Mouse (Mus musculus): ENCODE data around the gene Sgms1. TPM values are rescaled to one million over a fixed set of nuclear protein-coding genes. Genes with fewer than 3 reads are reported as not detected.

Gene Sgms1
- polyA plus RNA-seq, 1 experiment from 2014 or later: 45.0 TPM

DNA sequence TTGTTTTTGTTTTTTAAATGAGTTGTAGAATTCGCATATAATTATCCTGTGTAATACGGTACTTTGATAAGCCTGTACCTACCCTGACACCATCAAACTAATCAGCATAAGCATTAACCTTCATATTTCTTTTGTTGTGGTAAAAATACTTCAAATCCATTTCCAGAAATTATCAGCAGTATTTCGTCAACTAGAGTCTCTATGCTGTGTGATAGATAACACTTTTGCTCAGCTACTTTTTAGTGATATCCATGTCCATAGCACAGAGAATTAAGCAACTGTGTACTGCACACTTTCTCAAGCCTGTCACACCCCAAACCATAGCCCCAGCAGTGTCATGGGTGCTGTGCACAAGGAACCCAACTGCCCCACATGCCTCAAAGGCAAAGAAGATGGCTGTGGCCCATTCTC lies 152.3 kb downstream of the Sgms1 start:
- WGBS: 69% methylated on average over 3 of the region's 3 CpGs
- peaks cover 36% of the 10 kb centered on the region for H3K4me1 ChIP-seq (replicated peaks)
- no peaks in the 10 kb centered on the region for H3K27me3 ChIP-seq (replicated peaks)
- ATAC-seq (ENCODE audit: insufficient number of reproducible peaks, low FRiP score): no peak
- no peaks in the 10 kb centered on the region for H3K36me3 ChIP-seq
- H3K4me2 ChIP-seq: no peak overlapping the region
- H3K9me3 ChIP-seq (replicated peaks): no peaks in the 10 kb centered on the region
- H3K4me3 ChIP-seq: no peak overlapping the region
- 0 out of 2 replicates have a peak overlapping the region, but pooled peaks have one; percentile 23 for H3K27ac ChIP-seq (ENCODE audit: poor library complexity, severe bottlenecking)
- no peak overlapping the region for H3K9ac ChIP-seq

DNA sequence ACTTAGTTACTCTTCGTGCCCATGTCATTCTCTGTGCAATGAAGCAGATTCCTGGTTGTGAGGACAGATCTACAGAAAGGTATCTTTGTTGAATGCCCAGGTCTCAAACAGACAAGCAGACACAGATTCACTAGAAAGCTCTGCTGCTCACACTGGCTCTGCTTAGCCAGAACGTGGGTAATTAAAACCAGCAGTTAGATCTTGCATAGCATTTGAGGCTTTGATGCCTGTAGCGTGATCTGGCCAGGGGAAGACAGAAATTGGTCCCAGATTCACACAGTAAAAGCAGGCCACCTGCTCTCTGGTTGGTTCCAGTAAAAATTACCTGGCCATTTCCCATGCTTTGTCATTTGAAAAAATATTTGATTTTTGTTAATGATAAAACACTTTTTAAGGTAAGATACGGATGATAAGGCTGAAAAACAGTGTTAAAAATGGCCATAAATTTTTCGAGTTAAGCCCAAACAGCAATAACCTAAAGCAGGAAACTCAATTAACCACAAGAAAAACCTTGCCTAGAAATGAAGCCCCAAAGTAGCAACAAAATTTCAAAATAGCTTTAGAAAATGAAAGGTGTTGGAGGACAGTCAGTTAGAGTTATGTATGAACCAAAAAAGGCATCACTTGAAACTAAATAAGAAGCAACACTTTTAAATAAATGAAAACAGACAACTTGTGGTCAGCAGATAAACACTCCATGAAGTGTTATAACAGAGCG lies 154.6 kb downstream of the Sgms1 start:
- no peaks in the 10 kb centered on the region for H3K9me3 ChIP-seq (replicated peaks)
- no peaks in the 10 kb centered on the region for H3K36me3 ChIP-seq
- ATAC-seq (ENCODE audit: insufficient number of reproducible peaks, low FRiP score): no peak
- 76% methylated on average over 6 of the region's 6 CpGs for WGBS
- H3K27ac ChIP-seq (ENCODE audit: poor library complexity, severe bottlenecking): no peak overlapping the region
- no peak overlapping the region for H3K9ac ChIP-seq
- H3K4me3 ChIP-seq: no peak overlapping the region
- no peak overlapping the region for H3K4me2 ChIP-seq
- H3K27me3 ChIP-seq (replicated peaks): no peaks in the 10 kb centered on the region
- H3K4me1 ChIP-seq (replicated peaks): peaks cover 37% of the 10 kb centered on the region

DNA sequence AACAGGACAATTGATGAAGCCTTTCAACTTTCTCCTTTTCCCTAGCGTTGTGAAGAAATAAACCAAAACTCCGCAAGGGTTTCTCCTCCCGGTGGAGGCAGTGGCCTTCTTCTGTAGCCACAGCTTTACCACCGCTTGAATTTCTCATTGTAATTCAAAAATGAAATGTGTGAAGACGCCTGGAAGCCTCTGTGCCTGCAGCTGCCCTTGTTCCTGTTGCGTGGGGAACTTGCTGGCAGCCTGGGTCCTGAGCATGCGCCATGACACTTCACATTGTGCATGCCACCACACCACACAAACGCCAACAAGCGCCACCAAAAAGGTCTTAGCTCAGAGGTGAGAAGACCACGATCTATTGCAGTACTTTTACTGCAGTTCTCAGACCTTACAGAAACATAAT lies 158.2 kb downstream of the Sgms1 start:
- Histone ChIP-seq H3K9ac (no peak overlapping the region), H3K27ac (ENCODE audit: poor library complexity, severe bottlenecking) (no peak overlapping the region), H3K4me1 (replicated peaks) (peaks cover 26% of the 10 kb centered on the region), H3K27me3 (replicated peaks) (no peaks in the 10 kb centered on the region), H3K4me3 (no peak overlapping the region), H3K4me2 (no peak overlapping the region), H3K36me3 (no peaks in the 10 kb centered on the region), H3K9me3 (replicated peaks) (no peaks in the 10 kb centered on the region)
- ATAC-seq (ENCODE audit: insufficient number of reproducible peaks, low FRiP score): no peak
- 77% methylated on average over 10 of the region's 10 CpGs for WGBS

DNA sequence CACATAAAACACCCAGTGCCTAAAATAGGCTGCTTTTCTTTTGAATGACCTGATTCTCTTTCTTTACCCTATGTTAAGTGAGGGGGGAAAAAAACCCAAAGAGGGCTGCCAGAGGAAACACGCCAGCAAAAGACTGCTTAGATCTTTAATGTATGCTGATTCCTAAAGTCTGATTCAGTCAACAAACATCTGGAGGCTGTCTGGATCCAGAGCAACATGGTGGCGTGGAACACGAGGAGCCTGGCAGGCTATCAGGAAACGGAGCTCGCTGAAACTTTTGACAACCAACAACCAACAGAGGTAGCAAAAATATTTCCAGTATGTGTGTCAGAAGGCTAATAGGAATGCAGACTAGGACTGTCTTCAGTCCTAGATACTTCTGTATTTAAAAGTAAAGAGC lies 158.7 kb downstream of the Sgms1 start:
- H3K4me1 ChIP-seq (replicated peaks): peaks cover 26% of the 10 kb centered on the region
- H3K9me3 ChIP-seq (replicated peaks): no peaks in the 10 kb centered on the region
- no peak overlapping the region for H3K4me2 ChIP-seq
- H3K9ac ChIP-seq: no peak overlapping the region
- 50% methylated on average over 5 of the region's 5 CpGs for whole genome bisulfite sequencing
- no peak for ATAC-seq (ENCODE audit: insufficient number of reproducible peaks, low FRiP score)
- 0 out of 2 replicates have a peak, but pooled peaks cover under 1% of the 10 kb centered on the region for H3K36me3 ChIP-seq
- no peak overlapping the region for H3K27ac ChIP-seq (ENCODE audit: poor library complexity, severe bottlenecking)
- H3K27me3 ChIP-seq (replicated peaks): no peaks in the 10 kb centered on the region
- no peak overlapping the region for H3K4me3 ChIP-seq

DNA sequence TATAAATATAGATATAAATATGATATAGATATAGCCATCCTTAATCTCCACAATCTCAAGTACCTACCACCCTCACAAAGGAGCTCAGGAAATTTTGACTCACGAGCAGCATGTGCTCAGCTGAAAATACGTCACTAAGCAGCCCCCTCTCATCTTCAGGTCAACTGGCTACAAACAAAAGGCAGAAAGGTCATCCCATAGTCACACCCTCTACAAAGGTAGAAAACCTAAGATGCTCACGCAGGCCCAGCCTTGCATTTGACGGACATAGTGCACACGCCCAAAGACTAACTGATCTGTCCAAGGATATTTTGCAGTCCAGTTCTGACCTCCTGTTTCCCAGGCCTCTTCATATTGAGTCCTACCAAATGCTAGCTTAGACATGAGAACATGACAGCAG lies 159.2 kb downstream of the Sgms1 start:
- H3K36me3 ChIP-seq: 0 out of 2 replicates have a peak, but pooled peaks cover 3% of the 10 kb centered on the region
- H3K9ac ChIP-seq: no peak overlapping the region
- H3K4me1 ChIP-seq (replicated peaks): peaks cover 26% of the 10 kb centered on the region
- no peak for ATAC-seq (ENCODE audit: insufficient number of reproducible peaks, low FRiP score)
- no peak overlapping the region for H3K27ac ChIP-seq (ENCODE audit: poor library complexity, severe bottlenecking)
- H3K4me3 ChIP-seq: no peak overlapping the region
- no peaks in the 10 kb centered on the region for H3K27me3 ChIP-seq (replicated peaks)
- no peak overlapping the region for H3K4me2 ChIP-seq
- 85% methylated on average over 5 of the region's 5 CpGs for WGBS
- no peaks in the 10 kb centered on the region for H3K9me3 ChIP-seq (replicated peaks)

DNA sequence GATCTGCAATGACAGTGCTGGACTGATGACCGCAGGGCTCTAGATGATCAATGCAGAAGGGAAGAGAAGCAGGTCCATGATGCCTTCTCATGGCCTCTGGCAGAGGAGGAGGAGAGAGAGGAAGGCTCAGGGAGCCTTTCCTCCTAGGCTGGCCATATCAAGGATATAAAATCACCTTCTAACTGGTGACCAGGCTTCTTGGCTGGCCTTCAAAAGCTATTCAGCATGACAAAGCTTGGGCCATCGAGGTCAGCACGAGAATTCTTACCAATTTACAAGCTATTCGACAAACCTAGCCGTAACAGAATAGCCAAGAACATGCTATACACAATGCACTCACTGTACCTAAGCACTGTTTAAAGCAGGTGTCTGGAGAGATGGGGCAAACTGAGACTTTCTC lies 159.7 kb downstream of the Sgms1 start:
- no peak overlapping the region for H3K4me3 ChIP-seq
- H3K4me1 ChIP-seq (replicated peaks): peaks cover 26% of the 10 kb centered on the region
- no peaks in the 10 kb centered on the region for H3K9me3 ChIP-seq (replicated peaks)
- H3K27ac ChIP-seq (ENCODE audit: poor library complexity, severe bottlenecking): no peak overlapping the region
- H3K27me3 ChIP-seq (replicated peaks): no peaks in the 10 kb centered on the region
- WGBS: 93% methylated on average over 5 of the region's 5 CpGs
- no peak for ATAC-seq (ENCODE audit: insufficient number of reproducible peaks, low FRiP score)
- H3K4me2 ChIP-seq: no peak overlapping the region
- H3K9ac ChIP-seq: no peak overlapping the region
- H3K36me3 ChIP-seq: 0 out of 2 replicates have a peak, but pooled peaks cover 3% of the 10 kb centered on the region

DNA sequence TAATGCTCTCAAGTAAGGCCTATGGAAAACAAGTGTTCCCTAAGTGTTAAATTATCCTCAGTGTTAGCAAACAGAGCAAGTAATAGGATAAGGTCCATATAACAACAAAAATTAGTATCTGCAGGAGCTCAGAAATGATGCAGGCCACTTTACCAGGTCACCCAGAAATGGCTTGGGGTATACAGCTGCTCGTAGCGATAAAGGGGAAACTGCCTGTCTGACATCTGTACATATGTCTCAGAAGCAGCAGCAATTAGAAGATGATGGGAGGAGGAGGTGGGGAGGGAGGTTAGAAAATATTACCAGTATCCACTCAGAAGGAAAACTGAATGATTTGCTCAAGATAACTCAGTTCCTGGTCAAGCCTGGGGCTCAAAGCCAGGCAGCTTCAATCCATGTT lies 162.3 kb downstream of the Sgms1 start:
- Histone ChIP-seq H3K4me3 (no peak overlapping the region), H3K4me2 (no peak overlapping the region), H3K9ac (no peak overlapping the region), H3K27me3 (replicated peaks) (no peaks in the 10 kb centered on the region), H3K27ac (ENCODE audit: poor library complexity, severe bottlenecking) (no peak overlapping the region), H3K9me3 (replicated peaks) (no peaks in the 10 kb centered on the region), H3K4me1 (replicated peaks) (peaks cover 26% of the 10 kb centered on the region), H3K36me3 (peaks cover 16% of the 10 kb centered on the region)
- WGBS: 90% methylated on average over 2 of the region's 2 CpGs
- no peak for ATAC-seq (ENCODE audit: insufficient number of reproducible peaks, low FRiP score)

DNA sequence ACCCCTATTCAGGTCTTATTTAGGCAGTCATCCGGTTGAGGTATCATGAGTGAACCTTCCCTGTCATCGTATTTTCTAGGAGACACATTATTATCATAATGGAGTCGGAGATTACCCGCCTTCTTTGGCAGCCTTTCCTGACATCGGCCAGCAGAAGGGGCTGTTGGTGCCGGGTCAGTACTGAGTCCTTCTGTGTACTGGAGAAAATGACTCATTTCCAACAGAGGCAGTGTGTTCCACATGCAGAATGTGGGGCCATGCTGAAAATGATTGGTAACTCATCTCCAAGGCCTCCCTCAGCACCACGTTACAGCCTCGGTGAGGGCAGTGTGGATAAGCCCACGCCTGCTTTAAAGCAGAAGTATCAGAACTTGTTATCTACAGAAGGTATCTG lies 164.4 kb downstream of the Sgms1 start:
- Histone ChIP-seq H3K4me1 (replicated peaks) (peaks cover 14% of the 10 kb centered on the region), H3K27me3 (replicated peaks) (no peaks in the 10 kb centered on the region), H3K9me3 (replicated peaks) (no peaks in the 10 kb centered on the region), H3K9ac (no peak overlapping the region), H3K27ac (ENCODE audit: poor library complexity, severe bottlenecking) (no peak overlapping the region), H3K4me3 (no peak overlapping the region), H3K4me2 (no peak overlapping the region), H3K36me3 (peaks cover 20% of the 10 kb centered on the region)
- 76% methylated on average over 9 of the region's 9 CpGs for WGBS
- ATAC-seq (ENCODE audit: insufficient number of reproducible peaks, low FRiP score): no peak

DNA sequence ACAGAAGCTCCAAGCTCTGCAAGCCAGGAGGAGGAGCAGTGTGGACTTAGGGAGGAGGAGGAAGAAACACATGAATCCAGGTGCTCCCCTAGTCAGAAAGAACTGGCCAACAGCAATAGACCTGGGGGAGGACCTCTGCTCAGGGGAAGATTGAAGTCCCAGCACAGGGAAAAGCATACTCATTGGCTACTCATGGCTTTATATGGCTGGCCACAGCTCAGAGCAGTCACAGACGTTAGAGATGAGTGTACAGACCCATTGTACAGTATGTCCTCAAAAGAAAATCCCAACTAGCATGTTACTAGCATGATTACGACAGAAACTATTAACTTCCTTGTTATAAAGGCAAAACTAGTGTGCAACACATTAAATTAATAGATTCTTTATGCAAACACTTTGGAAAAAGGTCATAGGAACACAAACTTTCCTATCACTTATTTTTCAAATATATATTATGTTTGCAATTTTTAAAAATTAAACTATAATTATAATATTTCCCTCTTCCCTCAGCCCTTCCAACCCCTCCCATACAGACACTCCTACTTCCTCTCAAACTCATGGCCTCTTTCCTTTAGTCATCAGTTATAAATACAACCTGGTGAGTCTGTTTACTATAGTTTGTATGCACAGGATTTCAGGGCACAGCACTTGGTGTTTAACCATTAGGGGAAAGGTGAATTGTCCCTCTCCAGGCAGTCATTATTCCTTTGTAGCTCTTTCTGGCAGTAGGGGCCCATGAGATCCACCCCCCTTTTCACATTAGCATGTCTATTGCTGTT lies 165.0 kb downstream of the Sgms1 start:
- Histone ChIP-seq H3K4me3 (no peak overlapping the region), H3K9ac (no peak overlapping the region), H3K4me2 (no peak overlapping the region), H3K9me3 (replicated peaks) (no peaks in the 10 kb centered on the region), H3K4me1 (replicated peaks) (peaks cover 14% of the 10 kb centered on the region), H3K27ac (ENCODE audit: poor library complexity, severe bottlenecking) (no peak overlapping the region), H3K27me3 (replicated peaks) (no peaks in the 10 kb centered on the region), H3K36me3 (peaks cover 20% of the 10 kb centered on the region)
- no peak for ATAC-seq (ENCODE audit: insufficient number of reproducible peaks, low FRiP score)
- WGBS: 72% methylated on average over 2 of the region's 2 CpGs

DNA sequence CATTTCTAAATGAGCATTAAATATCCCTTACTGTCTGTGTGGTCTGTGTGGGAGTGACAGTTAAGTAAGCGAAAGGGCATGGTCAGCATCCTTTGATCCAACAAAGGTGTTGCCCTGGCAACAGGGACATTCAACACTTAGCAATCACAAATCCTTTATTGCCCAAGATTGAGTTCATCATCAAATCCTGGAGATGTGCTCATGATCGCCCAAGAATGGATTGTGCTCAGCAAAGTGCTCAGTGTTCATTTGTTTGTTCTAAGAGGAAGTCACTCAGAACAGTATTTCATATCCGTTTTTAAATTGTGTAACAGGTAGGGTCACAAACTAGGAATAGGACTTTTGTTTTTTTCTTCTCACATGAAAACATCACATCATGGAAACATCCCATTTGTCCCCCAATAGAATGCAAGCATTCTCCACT lies 165.8 kb downstream of the Sgms1 start:
- 89% methylated on average over 3 of the region's 3 CpGs for WGBS
- peaks cover 20% of the 10 kb centered on the region for H3K36me3 ChIP-seq
- ATAC-seq (ENCODE audit: insufficient number of reproducible peaks, low FRiP score): no peak
- no peak overlapping the region for H3K4me3 ChIP-seq
- H3K27me3 ChIP-seq (replicated peaks): no peaks in the 10 kb centered on the region
- no peaks in the 10 kb centered on the region for H3K9me3 ChIP-seq (replicated peaks)
- H3K4me1 ChIP-seq (replicated peaks): peaks cover 14% of the 10 kb centered on the region
- H3K27ac ChIP-seq (ENCODE audit: poor library complexity, severe bottlenecking): no peak overlapping the region
- H3K4me2 ChIP-seq: no peak overlapping the region
- no peak overlapping the region for H3K9ac ChIP-seq

DNA sequence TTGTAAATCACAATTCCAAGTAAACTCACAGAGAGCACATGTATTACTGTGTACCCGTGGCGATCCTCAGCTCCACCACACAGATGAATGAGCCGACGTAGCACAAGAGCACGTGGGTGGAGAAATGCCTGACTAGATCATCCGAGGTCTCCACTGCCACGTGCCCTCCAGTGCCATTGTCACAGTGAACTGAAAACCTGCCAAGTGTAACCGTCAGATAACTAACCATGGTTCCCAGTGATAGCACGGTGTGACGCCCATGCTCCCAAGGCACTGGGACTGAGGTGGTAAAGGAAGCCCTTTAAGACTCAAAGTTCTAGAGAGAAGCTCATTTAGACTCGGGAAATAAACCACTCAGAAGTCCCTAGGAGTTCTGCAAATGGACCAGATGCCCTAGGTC lies 167.4 kb downstream of the Sgms1 start:
- 73% methylated on average over 11 of the region's 11 CpGs for WGBS
- Histone ChIP-seq H3K4me2 (no peak overlapping the region), H3K27me3 (replicated peaks) (no peaks in the 10 kb centered on the region), H3K9ac (no peak overlapping the region), H3K4me1 (replicated peaks) (peaks cover 7% of the 10 kb centered on the region), H3K27ac (ENCODE audit: poor library complexity, severe bottlenecking) (no peak overlapping the region), H3K36me3 (peaks cover 20% of the 10 kb centered on the region), H3K9me3 (replicated peaks) (no peaks in the 10 kb centered on the region), H3K4me3 (no peak overlapping the region)
- peak; percentile 48; the same call in 1 of the 2 replicates for ATAC-seq (ENCODE audit: insufficient number of reproducible peaks, low FRiP score)
